Mouse (Mus musculus): Measurements from ENCODE around the gene Cycs. TPM values are rescaled to one million over a fixed set of nuclear protein-coding genes. Genes with fewer than 3 reads are reported as not detected.

The Cycs gene
- polyA plus RNA-seq, 2 experiments, result 21.6 to 44.9 TPM

- no peaks in the 10 kb centered on the region for H3K27me3 ChIP-seq (ENCODE audit: control insufficient read depth, insufficient read depth, low read length)
- no peak overlapping the region for H3K27ac ChIP-seq
- DNase-seq (ENCODE audit: low read depth in 3 of 3, low spot score in 3 of 3), result no peak
- H3K4me2 ChIP-seq (ENCODE audit: low read depth), result no peak overlapping the region
- H3K4me3 ChIP-seq (ENCODE audit: insufficient read depth in 1 of 2, low read depth in 2 of 2, low read length in 2 of 2), result no peak overlapping the region
- H3K4me1 ChIP-seq (replicated peaks; ENCODE audit: control insufficient read depth in 2 of 2, insufficient read depth in 2 of 2, low read length in 1 of 2), result no peaks in the 10 kb centered on the region
- 69% methylated on average over 7 of the region's 7 CpGs for WGBS (ENCODE audit: insufficient replicate concordance)
- no peak overlapping the region for H3K9ac ChIP-seq (replicated peaks)
- TF ChIP-seq EP300 (IDR thresholded peaks at IDR 0.05; ENCODE audit: low read depth) (no peak), CTCF (IDR thresholded peaks at IDR 0.05; ENCODE audit: low read depth) (no peak)
- no peak for ATAC-seq (ENCODE audit: insufficient read depth)
- H3K9me3 ChIP-seq (ENCODE audit: control insufficient read depth, low read length), result no peaks in the 10 kb centered on the region
- no peaks in the 10 kb centered on the region for H3K36me3 ChIP-seq (replicated peaks; ENCODE audit: control insufficient read depth, insufficient read depth, low read depth)
Observed at GRCm38 (mm10) chr6:50522772-50523171, 43.6 kb downstream of the Cycs start.

DNA sequence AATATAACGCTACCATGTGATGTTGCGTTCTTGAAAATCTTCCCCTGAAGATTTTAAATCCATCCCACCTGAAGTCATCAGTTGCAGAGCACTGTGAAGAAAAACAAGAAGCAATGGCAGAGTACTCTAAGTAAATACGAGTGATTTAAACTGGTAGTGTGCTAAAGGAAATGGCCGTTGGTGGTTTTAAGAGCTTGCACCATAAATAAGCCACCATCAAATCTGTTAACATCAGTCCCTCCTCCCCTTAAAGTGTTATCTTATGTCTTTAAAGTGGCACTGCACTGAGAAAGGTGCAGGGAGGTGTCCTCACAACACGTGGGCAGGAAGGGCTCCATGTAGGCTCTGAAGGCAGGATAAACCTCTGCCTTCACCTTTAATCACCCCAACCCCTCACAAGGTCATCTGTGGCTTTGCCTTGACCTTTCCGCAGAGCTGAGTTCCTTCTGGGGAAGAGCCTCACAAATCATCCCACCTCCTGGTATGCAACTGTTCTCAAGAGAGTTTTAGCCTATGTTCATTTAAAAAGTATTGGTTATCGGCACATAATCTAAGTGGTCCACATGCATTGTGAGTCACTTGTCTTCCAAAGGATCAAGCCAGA, 44.7 kb downstream of the Cycs start:
- H3K9me3 ChIP-seq (ENCODE audit: control insufficient read depth, low read length), result no peaks in the 10 kb centered on the region
- 45% methylated on average over 7 of the region's 7 CpGs for WGBS (ENCODE audit: insufficient replicate concordance)
- TF ChIP-seq EP300 (IDR thresholded peaks at IDR 0.05; ENCODE audit: low read depth) (no peak), CTCF (IDR thresholded peaks at IDR 0.05; ENCODE audit: low read depth) (no peak)
- H3K36me3 ChIP-seq (replicated peaks; ENCODE audit: control insufficient read depth, insufficient read depth, low read depth), result no peaks in the 10 kb centered on the region
- no peak overlapping the region for H3K27ac ChIP-seq
- no peak overlapping the region for H3K4me3 ChIP-seq (ENCODE audit: insufficient read depth in 1 of 2, low read depth in 2 of 2, low read length in 2 of 2)
- no peaks in the 10 kb centered on the region for H3K4me1 ChIP-seq (replicated peaks; ENCODE audit: control insufficient read depth in 2 of 2, insufficient read depth in 2 of 2, low read length in 1 of 2)
- H3K9ac ChIP-seq (replicated peaks), result no peak overlapping the region
- no peak overlapping the region for H3K4me2 ChIP-seq (ENCODE audit: low read depth)
- DNase-seq (ENCODE audit: low read depth in 3 of 3, low spot score in 3 of 3), result no peak
- H3K27me3 ChIP-seq (ENCODE audit: control insufficient read depth, insufficient read depth, low read length), result no peaks in the 10 kb centered on the region
- no peak for ATAC-seq (ENCODE audit: insufficient read depth)

DNA sequence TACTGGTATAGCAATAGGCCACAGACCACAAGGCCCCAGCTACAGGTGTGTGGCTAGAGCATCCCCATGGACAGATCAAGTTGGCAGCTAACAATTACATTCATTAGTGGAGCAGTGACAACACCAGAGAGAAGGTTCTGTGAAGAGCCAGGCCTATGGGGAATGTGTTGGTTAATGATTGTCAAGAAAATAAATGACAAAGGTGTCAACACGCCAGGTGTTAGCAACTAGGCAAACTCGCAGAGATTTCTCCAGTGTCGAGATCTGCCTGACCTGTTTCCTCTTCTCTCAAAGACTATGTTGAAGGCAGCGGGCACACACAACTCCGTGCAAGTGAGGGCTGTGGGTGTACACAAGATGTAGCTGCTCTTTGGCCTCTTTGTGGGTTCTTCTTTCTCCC, 46.2 kb downstream of the Cycs start:
- no peaks in the 10 kb centered on the region for H3K27me3 ChIP-seq (ENCODE audit: control insufficient read depth, insufficient read depth, low read length)
- 69% methylated on average over 5 of the region's 5 CpGs for WGBS (ENCODE audit: insufficient replicate concordance)
- no peaks in the 10 kb centered on the region for H3K4me1 ChIP-seq (replicated peaks; ENCODE audit: control insufficient read depth in 2 of 2, insufficient read depth in 2 of 2, low read length in 1 of 2)
- no peaks in the 10 kb centered on the region for H3K36me3 ChIP-seq (replicated peaks; ENCODE audit: control insufficient read depth, insufficient read depth, low read depth)
- no peak overlapping the region for H3K9ac ChIP-seq (replicated peaks)
- no peak for DNase-seq (ENCODE audit: low read depth in 3 of 3, low spot score in 3 of 3)
- no peak overlapping the region for H3K4me3 ChIP-seq (ENCODE audit: insufficient read depth in 1 of 2, low read depth in 2 of 2, low read length in 2 of 2)
- H3K27ac ChIP-seq, result no peak overlapping the region
- TF ChIP-seq CTCF (IDR thresholded peaks at IDR 0.05; ENCODE audit: low read depth) (no peak), EP300 (IDR thresholded peaks at IDR 0.05; ENCODE audit: low read depth) (no peak)
- no peaks in the 10 kb centered on the region for H3K9me3 ChIP-seq (ENCODE audit: control insufficient read depth, low read length)
- ATAC-seq (ENCODE audit: insufficient read depth), result no peak
- H3K4me2 ChIP-seq (ENCODE audit: low read depth), result no peak overlapping the region

GRCm38 (mm10) chr6:50518371-50518770, 48.0 kb downstream of the Cycs start:
- Histone ChIP-seq H3K27me3 (ENCODE audit: control insufficient read depth, insufficient read depth, low read length) (no peaks in the 10 kb centered on the region), H3K9ac (replicated peaks) (no peak overlapping the region), H3K4me2 (ENCODE audit: low read depth) (no peak overlapping the region), H3K36me3 (replicated peaks; ENCODE audit: control insufficient read depth, insufficient read depth, low read depth) (no peaks in the 10 kb centered on the region), H3K4me3 (ENCODE audit: insufficient read depth in 1 of 2, low read depth in 2 of 2, low read length in 2 of 2) (no peak overlapping the region), H3K4me1 (replicated peaks; ENCODE audit: control insufficient read depth in 2 of 2, insufficient read depth in 2 of 2, low read length in 1 of 2) (no peaks in the 10 kb centered on the region), H3K27ac (no peak overlapping the region), H3K9me3 (ENCODE audit: control insufficient read depth, low read length) (no peaks in the 10 kb centered on the region)
- no peak for ATAC-seq (ENCODE audit: insufficient read depth)
- 31% methylated on average over 5 of the region's 5 CpGs for WGBS (ENCODE audit: insufficient replicate concordance)
- TF ChIP-seq EP300 (IDR thresholded peaks at IDR 0.05; ENCODE audit: low read depth) (no peak), CTCF (IDR thresholded peaks at IDR 0.05; ENCODE audit: low read depth) (no peak)
- no peak for DNase-seq (ENCODE audit: low read depth in 3 of 3, low spot score in 3 of 3)

Small RNA genes within 50 kb of the gene (microRNA-seq; reads per million reads assigned to microRNA genes)
- not detected for gene Mir6371

Other genes with a start within 250 kb of the Cycs start
- gene Osbpl3, start 110.3 kb downstream of the Cycs start, polyA plus RNA-seq (2012; rRNA removed), result 0.51 and 0.70 TPM in 2 replicates
- gene Osbpl3, start 110.3 kb downstream of the Cycs start, polyA plus RNA-seq (2014; fragmentation: Nextera tagmentation; extraction: Ambion mirVana), result 0.60 and 0.94 TPM in 2 replicates
- gene 4921507P07Rik, start 30.1 kb upstream of the Cycs start, polyA plus RNA-seq (2012; rRNA removed), result 0.11 and 0.31 TPM in 2 replicates
- 0.29 and 0.39 TPM in 2 replicates for gene 4921507P07Rik, start 30.1 kb upstream of the Cycs start, polyA plus RNA-seq (2014; fragmentation: Nextera tagmentation; extraction: Ambion mirVana)
- gene Npvf, start 87.9 kb upstream of the Cycs start, polyA plus RNA-seq (2012; rRNA removed), result not detected in 2 replicates
- not detected in 2 replicates for gene Npvf, start 87.9 kb upstream of the Cycs start, polyA plus RNA-seq (2014; fragmentation: Nextera tagmentation; extraction: Ambion mirVana)

Data from liver, embryonic 14.5 days (tissue).